Mouse (Mus musculus) olfactory bulb, adult 2 months (tissue): ENCODE measurements at regions not wholly inside any gene's neighbourhood (a gene's known extent, or its start where the extent isn't known, plus 50 kb on each side); places are given as distances from the start of the nearest gene placed in this dataset.

Experiments used
- CTCF ChIP-seq: fragments of 200-500 bp; IDR thresholded peaks from 2 replicates; pipeline ENCODE4 v1.5.1; 2012; ENCODE audit warnings: low read depth, mild to moderate bottlenecking, low read length, moderate library complexity; ENCODE audit not compliant: insufficient read depth
- POLR2A ChIP-seq: fragments of 200-500 bp; IDR thresholded peaks from 2 replicates; pipeline ENCODE4 v1.6.1; 2012; ENCODE audit warnings: mild to moderate bottlenecking, low read depth, low read length, moderate library complexity; ENCODE audit not compliant: insufficient read depth

DNA sequence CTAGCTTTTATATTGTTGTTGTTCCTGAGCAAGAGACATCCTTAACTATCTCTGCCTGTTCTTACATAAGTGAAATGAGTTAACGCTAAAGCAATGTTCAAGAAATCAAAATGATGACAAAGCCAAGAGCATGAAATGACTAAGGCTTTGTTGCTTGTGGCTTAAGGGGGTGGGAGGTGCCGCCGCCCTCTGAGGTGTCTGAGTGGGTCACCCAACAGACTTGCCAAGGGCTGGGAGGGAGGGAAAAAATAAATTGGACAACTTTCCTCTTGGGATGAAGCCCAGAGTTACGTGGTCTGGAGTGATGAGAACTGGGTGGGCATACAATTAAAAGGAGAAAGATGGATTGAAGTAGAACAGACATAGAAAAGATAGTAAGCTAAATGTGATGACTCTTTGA, 478.1 kb upstream of the Jag1 start:
- TF ChIP-seq CTCF (no peak), POLR2A (no peak)
